Mouse (Mus musculus) ES-E14 (cell line): Measurements from ENCODE around the gene Myd88.

Experiments used
- HCFC1 ChIP-seq: IDR thresholded peaks from 2 replicates; pipeline ENCODE4 v1.6.1; 2012; ENCODE audit warnings: low read length, inconsistent platforms, borderline replicate concordance; ENCODE audit not compliant: insufficient read depth
- ZC3H11A ChIP-seq: IDR thresholded peaks from 2 replicates; pipeline ENCODE4 v1.6.1; 2012; ENCODE audit warnings: low read depth, mild to moderate bottlenecking, inconsistent platforms, low read length, borderline replicate concordance
- ZNF384 ChIP-seq: IDR thresholded peaks from 2 replicates; pipeline ENCODE4 v1.6.1; 2012; ENCODE audit warnings: low read depth, low read length, inconsistent platforms

GRCm38 (mm10) chr9:119390214-119390613 lies 49.0 kb upstream of the Myd88 start:
- TF ChIP-seq ZNF384 (no peak), ZC3H11A (no peak), HCFC1 (no peak)
